Mouse (Mus musculus) gastrocnemius, postnatal 14 days (tissue): Measurements from ENCODE around the gene March2. TPM values are rescaled to one million over a fixed set of nuclear protein-coding genes. Genes with fewer than 3 reads are reported as not detected.

Experiments used
- DNase-seq: peaks from one replicate; pipeline ENCODE4 v3.0.0; 2021; ENCODE audit warnings: mixed read lengths
- intact Hi-C: fragments of 180-260 bp; cut with DNase I; formaldehyde crosslinking; loops from one replicate; pipeline ENCODE4 v1.15.1; 2025; ENCODE audit warnings: low total_unique reads
- total RNA-seq, 2 experiments: library from RNA; stranded (reverse); gene quantifications; 2 replicates each; pipeline ENCODE4 v1.2.3; 2021

March2 gene
- total RNA-seq, 2 experiments from 2014 or later: 76.0 to 78.6 TPM

GRCm38 (mm10) chr17:33649781-33650475 is 68.5 kb downstream of the March2 start:
- no peak for DNase-seq
- intact Hi-C loops: no loop called here

GRCm38 (mm10) chr17:33645073-33645472 is 73.4 kb downstream of the March2 start:
- DNase-seq: no peak
- intact Hi-C loops: no loop called here

- no peak for DNase-seq
- intact Hi-C loops: no loop called here
Measured at GRCm38 (mm10) chr17:33644068-33644467, 74.4 kb downstream of the March2 start.

- no peak for DNase-seq
- intact Hi-C loops: no loop called here
Measured at GRCm38 (mm10) chr17:33639743-33640142, 78.7 kb downstream of the March2 start.

GRCm38 (mm10) chr17:33637516-33638276 is 80.8 kb downstream of the March2 start, which contains the start of gene Pram1:
Gene Pram1, plus strand, starts transcription at chr17:33638056.
- no peak for DNase-seq
- intact Hi-C loops: no loop called here

- intact Hi-C loops: no loop called here
- DNase-seq: no peak
Measured at GRCm38 (mm10) chr17:33637038-33637437, 81.4 kb downstream of the March2 start.

Other genes starting within 250 kb of the March2 start
- gene Adamts10, start 194.5 kb downstream of the March2 start, total RNA-seq: 10 to 100 TPM; 17.3 to 19.1 TPM
- gene Myo1f, start 163.0 kb downstream of the March2 start, total RNA-seq: 1 to 10 TPM in 1 of 2 experiments, under 1 TPM in 1; 0.93 to 1.4 TPM
- 10 to 100 TPM in 1 of 2 experiments, 1 to 10 TPM in 1; 9.9 to 13.1 TPM for gene Zfp414, start 89.6 kb downstream of the March2 start, total RNA-seq
- gene Pram1, start 80.6 kb downstream of the March2 start, total RNA-seq: not detected
- gene Hnrnpm, start 31.8 kb downstream of the March2 start, total RNA-seq: 10 to 100 TPM; 58.8 to 69.1 TPM
- gene Rab11b, start 41.9 kb upstream of the March2 start, total RNA-seq: 100 to 1,000 TPM; 154 to 159 TPM
- gene Angptl4, start 63.2 kb upstream of the March2 start, total RNA-seq: 10 to 100 TPM in 1 of 2 experiments, 1 to 10 TPM in 1; 9.6 to 25.8 TPM
- gene Kank3, start 91.8 kb upstream of the March2 start, total RNA-seq: 10 to 100 TPM; 20.8 to 35.1 TPM
- gene Rps28, start 105.9 kb upstream of the March2 start, total RNA-seq: 100 to 1,000 TPM; 867 to 957 TPM
- gene Ndufa7, start 105.9 kb upstream of the March2 start, total RNA-seq: 100 to 1,000 TPM; 327 to 338 TPM
- 10 to 100 TPM; 17.6 to 19.8 TPM for gene Cd320, start 124.4 kb upstream of the March2 start, total RNA-seq
- gene Gm7029, start 155.2 kb upstream of the March2 start, total RNA-seq: not detected
- 1 to 10 TPM; 3.3 to 4.4 TPM for gene Kifc1, start 172.0 kb upstream of the March2 start, total RNA-seq
- not detected for gene Platr17, start 186.5 kb upstream of the March2 start, total RNA-seq
- gene Daxx, start 190.7 kb upstream of the March2 start, total RNA-seq: 10 to 100 TPM; 10.2 to 13.8 TPM
- gene Tapbp, start 197.2 kb upstream of the March2 start, total RNA-seq: 10 to 100 TPM; 32.9 to 35.7 TPM
- gene Zbtb22, start 197.2 kb upstream of the March2 start, total RNA-seq: 10 to 100 TPM; 13.5 to 16.1 TPM
- 10 to 100 TPM; 24.4 to 24.7 TPM for gene Rgl2, start 210.9 kb upstream of the March2 start, total RNA-seq
- gene Pfdn6, start 221.7 kb upstream of the March2 start, total RNA-seq: 10 to 100 TPM; 53.6 to 54.9 TPM
- gene Wdr46, start 222.0 kb upstream of the March2 start, total RNA-seq: 10 to 100 TPM; 11.1 to 12.3 TPM
- gene B3galt4, start 232.8 kb upstream of the March2 start, total RNA-seq: 1 to 10 TPM; 2.3 to 2.7 TPM
- gene Vps52, start 237.1 kb upstream of the March2 start, total RNA-seq: 10 to 100 TPM; 30.5 to 33.1 TPM
- 100 to 1,000 TPM; 464 to 543 TPM for gene Rps18, start 237.3 kb upstream of the March2 start, total RNA-seq